Mouse (Mus musculus) heart, postnatal 10 days (tissue): Measurements from ENCODE around the gene Ttc9c. TPM values are rescaled to one million over a fixed set of nuclear protein-coding genes. Genes with fewer than 3 reads are reported as not detected.

Source experiments
- DNase-seq, 2 experiments: peaks; one replicate each; pipeline ENCODE4 v3.0.0; 2021
- intact Hi-C: fragments of 180-260 bp; cut with DNase I; formaldehyde crosslinking; loops from one replicate; pipeline ENCODE4 v1.15.1; 2025
- total RNA-seq, 2 experiments: library from RNA; stranded (reverse); gene quantifications; 2 replicates each; pipeline ENCODE4 v1.2.3; 2021

Ttc9c gene
- total RNA-seq, 2 experiments from 2014 or later: 14.2 to 17.6 TPM

DNA sequence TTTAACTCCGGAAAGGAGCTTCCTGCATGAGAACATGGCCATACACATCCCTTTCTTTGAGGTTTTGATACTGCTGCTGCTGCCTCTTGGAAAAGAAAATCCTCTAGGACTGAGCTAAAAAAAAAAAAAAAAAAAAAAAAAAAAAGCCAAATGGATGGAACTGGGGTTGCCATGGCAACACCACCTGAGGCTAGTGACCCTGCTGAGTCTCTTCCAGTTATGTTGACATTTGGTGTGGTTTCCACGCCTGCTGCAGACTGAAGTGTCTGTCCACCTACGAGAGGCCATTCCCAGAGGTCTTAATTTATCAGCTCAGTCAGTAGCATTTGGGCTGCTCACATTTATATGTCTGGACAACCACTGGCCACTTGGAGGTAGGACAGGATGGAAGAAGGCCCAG, 30.6 kb downstream of the Ttc9c start:
- no peak for DNase-seq
- intact Hi-C loops: no loop called here

DNA sequence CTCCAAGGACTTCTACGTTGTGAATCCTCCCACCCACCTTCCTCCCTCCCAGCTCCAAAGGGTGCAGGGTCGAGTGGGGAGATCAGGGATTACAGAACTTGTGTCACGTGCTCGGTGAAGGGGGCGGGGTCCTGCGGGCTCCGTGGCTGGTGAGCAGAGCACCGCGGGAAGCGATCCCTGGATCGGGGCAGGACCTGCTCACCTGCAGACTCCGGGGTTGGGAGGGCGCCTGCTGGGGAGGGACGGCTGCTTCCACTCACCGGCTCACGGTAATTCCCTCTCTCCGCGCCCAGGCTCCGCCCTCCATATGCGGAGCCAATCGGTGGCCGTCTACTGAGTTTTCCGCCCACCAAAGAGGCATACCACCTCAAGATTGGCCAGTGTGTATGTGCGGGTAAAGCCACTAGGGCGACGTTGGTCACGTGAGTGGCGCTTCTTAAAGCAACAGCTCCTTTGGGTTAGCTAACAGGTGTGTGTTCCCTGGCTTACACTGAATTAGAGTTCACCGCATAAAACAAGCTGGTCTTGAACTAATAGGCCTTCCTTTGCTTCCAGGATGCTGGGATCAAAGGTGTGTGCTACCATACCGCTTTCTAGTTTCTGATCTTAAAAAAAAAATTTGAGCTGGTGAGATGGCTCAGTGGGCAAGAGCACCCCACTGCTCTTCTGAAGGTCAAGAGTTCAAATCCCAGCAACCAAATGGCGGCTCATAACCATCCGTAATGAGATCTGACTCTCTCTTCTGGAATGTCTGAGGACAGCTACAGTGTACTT, 32.9 kb downstream of the Ttc9c start, which contains the start of gene Taf6l:
Gene Taf6l (minus strand): TSS at position 410 of the 774 bp plus-strand sequence.
- intact Hi-C loops: no loop called here
- peak; percentile 94 to 95 for DNase-seq

DNA sequence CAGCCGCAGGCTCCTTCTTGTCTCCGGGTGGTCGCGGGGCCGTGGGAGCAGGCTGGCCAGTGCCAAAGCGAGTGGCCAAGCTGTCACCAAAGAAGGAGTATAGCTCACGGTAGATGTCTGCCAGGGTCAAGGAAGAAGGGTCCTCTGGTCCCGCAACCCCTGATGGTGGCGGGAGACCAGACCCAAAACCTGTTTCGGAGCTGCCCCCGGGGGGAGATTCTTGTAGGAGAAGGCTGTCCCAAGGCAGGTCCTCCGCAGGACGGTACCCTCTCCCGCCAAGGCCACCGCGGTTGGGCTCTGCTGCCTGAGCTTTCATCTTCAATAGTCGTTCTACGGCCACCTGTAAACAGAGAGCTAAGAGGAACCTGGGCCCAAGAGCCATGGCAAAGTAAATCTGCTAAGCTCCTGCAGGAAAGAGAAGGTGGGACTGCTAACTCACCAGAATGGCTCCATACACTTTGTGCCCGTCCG, 44.1 kb downstream of the Ttc9c start:
- intact Hi-C loops: no loop called here
- DNase-seq: no peak

DNA sequence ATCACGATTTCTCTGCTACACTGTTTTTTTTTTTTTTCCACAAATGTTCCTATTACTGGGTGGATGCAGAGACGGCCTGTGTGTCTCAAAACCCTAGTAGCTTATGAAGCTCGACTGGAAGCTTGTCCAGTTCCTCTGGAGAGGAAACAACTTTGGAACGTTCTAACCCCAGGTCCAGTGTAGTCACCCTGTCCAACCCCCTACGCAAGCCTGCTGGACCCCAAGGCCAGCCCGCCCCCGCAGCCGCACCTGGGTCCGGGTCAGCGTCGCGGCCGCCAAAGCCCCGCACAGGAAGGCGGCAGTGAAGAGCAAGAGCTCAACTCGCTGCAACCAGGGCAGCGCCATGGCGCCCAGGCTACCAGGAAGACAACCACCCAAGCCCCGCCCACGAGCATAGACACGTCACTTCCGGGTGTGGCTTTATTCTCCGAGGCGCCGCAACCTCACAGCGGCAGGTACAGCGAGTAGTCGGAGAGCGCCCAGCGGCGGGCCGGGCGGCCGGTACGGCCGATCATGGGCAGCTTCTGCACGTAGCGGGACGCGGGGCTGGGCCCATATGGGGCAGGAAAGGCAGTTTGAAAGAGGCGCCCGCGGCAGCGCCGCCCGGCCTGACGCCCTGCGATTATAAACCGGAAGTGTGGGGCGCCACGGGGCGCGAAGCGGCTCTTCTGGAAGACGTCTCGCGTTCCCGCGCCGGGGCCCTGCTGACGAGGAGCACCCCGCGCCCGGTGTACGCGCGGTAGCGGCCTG, 44.9 kb downstream of the Ttc9c start, which contains the start of gene Tmem179b:
Gene Tmem179b (minus strand): TSS at position 382 of the 750 bp plus-strand sequence.
- intact Hi-C loops: no loop called here
- DNase-seq: peak; percentile 97 to 98

DNA sequence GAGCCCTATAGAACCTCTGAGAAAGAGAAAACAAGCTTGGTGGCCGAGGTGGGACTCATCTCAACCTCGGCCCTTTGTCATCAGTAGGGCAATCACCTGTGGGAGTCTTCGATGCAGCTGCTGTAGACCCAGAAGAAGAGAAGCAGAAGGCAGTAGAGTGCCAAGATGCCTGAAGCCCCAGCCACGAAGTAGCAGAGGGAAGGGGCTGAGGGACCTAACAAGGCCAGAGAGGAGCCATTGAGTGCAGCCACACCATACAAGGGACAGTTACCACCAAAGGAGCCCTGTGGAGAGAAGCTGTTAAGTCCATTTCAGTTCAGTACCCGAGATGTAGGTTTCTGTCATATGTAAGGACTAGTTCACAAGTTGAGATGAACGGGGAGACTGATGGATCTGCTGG, 45.7 kb downstream of the Ttc9c start:
- intact Hi-C loops: no loop called here
- DNase-seq: no peak

DNA sequence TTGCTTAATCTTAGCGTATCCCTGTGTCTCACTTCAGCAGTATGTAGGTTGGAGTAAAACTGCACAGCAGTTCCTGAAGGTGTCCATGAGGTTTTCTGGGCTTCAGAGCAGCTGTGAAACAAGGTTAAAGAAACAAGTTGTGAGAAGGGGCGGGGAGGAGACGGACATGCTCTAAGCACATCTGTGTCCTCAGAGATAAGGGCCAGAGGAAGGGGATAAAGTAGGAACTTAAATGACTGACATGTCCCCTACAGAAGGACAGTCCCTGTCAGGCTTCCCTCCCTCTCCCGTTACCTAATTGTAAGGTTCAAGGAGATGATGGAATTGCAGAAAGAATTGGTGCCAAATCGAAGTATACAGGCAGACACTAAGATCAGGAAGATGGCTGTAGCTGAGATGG, 46.1 kb downstream of the Ttc9c start:
- DNase-seq: no peak
- intact Hi-C loops: no loop called here

DNA sequence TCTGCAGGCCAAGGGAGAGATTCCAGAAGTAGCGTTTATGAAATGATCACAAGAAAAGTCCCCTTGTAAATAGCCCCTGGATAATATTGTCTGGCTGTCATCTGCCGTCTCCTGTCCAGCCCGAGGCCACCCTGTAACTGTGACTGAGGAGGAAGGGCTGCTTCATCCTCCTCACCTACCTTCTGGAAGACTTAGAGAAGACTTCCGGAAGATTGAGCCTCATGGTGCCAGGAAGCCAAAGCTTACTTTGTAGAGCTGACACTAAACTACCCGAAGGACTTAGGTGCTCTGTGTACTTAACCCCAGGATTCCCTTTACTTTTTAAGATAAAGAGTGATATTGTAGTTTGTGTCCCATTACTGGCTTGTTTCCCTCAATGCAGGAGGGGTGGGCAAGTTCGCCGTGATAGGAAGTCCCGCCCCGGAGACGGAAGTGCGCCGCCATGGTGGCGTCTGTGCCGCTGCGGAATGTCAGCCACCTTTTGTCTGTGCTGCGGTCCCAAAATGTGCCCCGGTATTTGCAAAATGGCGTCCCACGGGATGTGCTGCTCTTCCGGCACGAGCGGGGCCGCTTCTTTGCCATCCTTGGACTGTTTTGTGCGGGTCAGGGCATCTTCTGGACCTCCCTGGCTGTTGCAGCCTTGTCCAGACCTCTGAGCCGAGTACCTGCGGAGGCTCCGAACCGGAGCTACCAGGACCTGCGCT, 48.4 kb downstream of the Ttc9c start, which contains the start of gene Tmem223:
Gene Tmem223 (plus strand): TSS at position 430 of the 704 bp plus-strand sequence.
- intact Hi-C loops: no loop called here
- DNase-seq: peak; percentile 86 to 92

DNA sequence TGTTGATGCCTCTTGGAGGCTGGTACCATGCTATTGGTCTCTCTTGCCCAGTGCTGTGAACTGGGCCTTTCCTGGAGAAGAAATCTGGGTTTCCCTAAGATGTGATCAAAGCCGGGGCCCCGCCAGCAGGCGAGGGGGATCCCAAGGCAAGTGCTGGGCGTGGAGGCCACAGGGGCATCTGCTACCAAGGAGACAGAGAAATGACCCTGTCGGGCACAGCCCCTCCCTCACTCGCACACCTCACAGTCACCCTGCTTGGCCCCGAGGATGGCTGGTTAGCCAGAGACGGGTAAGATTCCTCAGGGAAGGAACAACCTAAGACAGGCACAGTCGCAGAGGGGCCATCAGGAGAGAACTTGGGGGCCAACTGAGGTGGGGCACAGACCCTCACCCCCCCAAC, 53.6 kb downstream of the Ttc9c start:
- DNase-seq: no peak
- intact Hi-C loops: no loop called here

DNA sequence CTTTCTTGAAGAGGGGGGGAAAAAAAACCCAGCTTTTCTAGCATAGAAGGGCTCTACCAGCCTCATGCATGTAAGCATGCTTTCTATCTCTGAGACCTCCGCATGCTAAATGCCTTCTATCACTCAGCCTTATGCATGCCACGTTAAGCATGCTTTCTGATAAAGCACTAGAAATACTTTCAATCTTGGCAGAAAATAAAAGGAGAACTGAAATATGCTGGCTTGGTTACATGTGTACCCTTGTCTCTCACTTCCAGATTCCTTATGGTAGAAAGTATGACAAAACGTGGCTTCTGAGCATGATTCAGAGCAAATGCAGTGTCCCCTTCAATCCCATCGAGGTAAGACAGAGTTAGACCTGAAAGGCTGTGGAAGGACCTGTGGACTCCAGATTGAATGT, 55.9 kb downstream of the Ttc9c start:
- intact Hi-C loops: no loop called here
- no peak for DNase-seq

DNA sequence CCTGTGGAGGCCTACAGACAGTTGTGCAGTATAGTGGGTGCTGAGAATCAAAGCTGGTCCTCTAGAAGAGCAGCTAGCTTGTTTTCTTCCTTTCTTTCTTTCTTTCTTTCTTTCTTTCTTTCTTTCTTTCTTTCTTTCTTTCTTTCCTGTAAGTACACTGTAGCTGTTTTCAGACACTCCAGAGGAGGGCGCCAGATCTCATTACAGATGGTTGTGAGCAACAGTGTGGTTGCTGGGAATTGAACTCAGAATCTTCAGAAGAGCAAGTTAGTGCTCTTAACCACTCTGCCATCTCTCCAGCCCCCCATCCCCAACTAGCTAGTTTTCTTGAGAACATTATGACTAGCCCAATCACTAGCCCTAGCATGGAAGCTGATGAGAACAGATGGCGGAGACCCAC, 58.4 kb downstream of the Ttc9c start:
- intact Hi-C loops: no loop called here
- DNase-seq: no peak

Other genes starting within 250 kb of the Ttc9c start
- gene Slc22a8, start 228.1 kb downstream of the Ttc9c start, total RNA-seq: under 1 TPM in 1 of 2 experiments, not detected in 1; 0.07 TPM
- gene Slc22a6, start 201.3 kb downstream of the Ttc9c start, total RNA-seq: not detected
- gene Chrm1, start 155.5 kb downstream of the Ttc9c start, total RNA-seq: not detected
- 10 to 100 TPM; 36.6 to 56.3 TPM for gene Slc3a2, start 96.0 kb downstream of the Ttc9c start, total RNA-seq
- gene Wdr74, start 83.5 kb downstream of the Ttc9c start, total RNA-seq: 10 to 100 TPM; 24.9 to 27.2 TPM
- not detected for gene 1700092M07Rik, start 78.6 kb downstream of the Ttc9c start, total RNA-seq
- 10 to 100 TPM; 43.6 to 44.4 TPM for gene Stx5a, start 77.9 kb downstream of the Ttc9c start, total RNA-seq
- gene Nxf1, start 62.3 kb downstream of the Ttc9c start, total RNA-seq: 10 to 100 TPM; 61.7 to 67.6 TPM
- 100 to 1,000 TPM; 115 to 133 TPM for gene Tmem223, start 48.3 kb downstream of the Ttc9c start, total RNA-seq
- gene Tmem179b, start 44.9 kb downstream of the Ttc9c start, total RNA-seq: 10 to 100 TPM; 13.9 to 22.5 TPM
- gene Taf6l, start 32.9 kb downstream of the Ttc9c start, total RNA-seq: 10 to 100 TPM in 1 of 2 experiments, 1 to 10 TPM in 1; 9.5 to 10.2 TPM
- 10 to 100 TPM; 72.7 to 76.0 TPM for gene Polr2g, start 20.8 kb downstream of the Ttc9c start, total RNA-seq
- 1 to 10 TPM; 2.2 to 3.0 TPM for gene Zbtb3, start 16.8 kb downstream of the Ttc9c start, total RNA-seq
- 10 to 100 TPM; 51.0 to 56.3 TPM for gene Hnrnpul2, start 677 bp upstream of the Ttc9c start, total RNA-seq
- not detected for gene AC129217.1, start 10.4 kb upstream of the Ttc9c start, total RNA-seq
- gene Bscl2, start 18.1 kb upstream of the Ttc9c start, total RNA-seq: 10 to 100 TPM; 25.8 to 34.7 TPM
- not detected for gene Gng3, start 19.9 kb upstream of the Ttc9c start, total RNA-seq
- 1 to 10 TPM; 4.2 to 5.1 TPM for gene Lrrn4cl, start 31.4 kb upstream of the Ttc9c start, total RNA-seq
- gene Ubxn1, start 52.2 kb upstream of the Ttc9c start, total RNA-seq: 100 to 1,000 TPM; 123 to 126 TPM
- 10 to 100 TPM; 50.4 to 58.1 TPM for gene Uqcc3, start 61.6 kb upstream of the Ttc9c start, total RNA-seq
- 1 to 10 TPM; 2.0 to 9.8 TPM for gene Lbhd1, start 64.4 kb upstream of the Ttc9c start, total RNA-seq
- not detected for gene Gm49403, start 64.6 kb upstream of the Ttc9c start, total RNA-seq
- gene 1810009A15Rik, start 69.5 kb upstream of the Ttc9c start, total RNA-seq: 10 to 100 TPM; 16.6 to 23.0 TPM
- 1 to 10 TPM in 1 of 2 experiments, not detected in 1; 6.4 TPM for gene Gm49416, start 69.6 kb upstream of the Ttc9c start, total RNA-seq
- gene Ints5, start 73.7 kb upstream of the Ttc9c start, total RNA-seq: 10 to 100 TPM; 14.5 to 17.1 TPM
- 10 to 100 TPM; 69.3 to 74.5 TPM for gene Ganab, start 78.7 kb upstream of the Ttc9c start, total RNA-seq
- 10 to 100 TPM; 38.7 to 41.8 TPM for gene B3gat3, start 101.0 kb upstream of the Ttc9c start, total RNA-seq
- gene Rom1, start 110.0 kb upstream of the Ttc9c start, total RNA-seq: 1 to 10 TPM; 6.5 to 7.1 TPM
- gene Eml3, start 110.2 kb upstream of the Ttc9c start, total RNA-seq: 10 to 100 TPM; 16.7 to 18.7 TPM
- gene Mta2, start 122.5 kb upstream of the Ttc9c start, total RNA-seq: 10 to 100 TPM; 54.4 to 59.5 TPM
- 10 to 100 TPM in 1 of 2 experiments, 1 to 10 TPM in 1; 8.5 to 10.4 TPM for gene Tut1, start 134.5 kb upstream of the Ttc9c start, total RNA-seq
- gene Eef1g, start 147.7 kb upstream of the Ttc9c start, total RNA-seq: 100 to 1,000 TPM; 283 to 289 TPM
- 100 to 1,000 TPM; 348 to 380 TPM for gene Ahnak, start 170.0 kb upstream of the Ttc9c start, total RNA-seq